Mouse (Mus musculus) heart, adult 2 months (tissue): ENCODE data around the gene Ttc25.

Source experiments
- CTCF ChIP-seq: fragments of 200-600 bp; IDR thresholded peaks from 2 replicates; pipeline ENCODE4 v1.8.1; 2022; ENCODE audit warnings: antibody characterized with exemption, mild to moderate bottlenecking, moderate library complexity
- EP300 ChIP-seq: fragments of 200-500 bp; IDR thresholded peaks from 2 replicates; pipeline ENCODE4 v1.6.1; 2011; ENCODE audit warnings: low read depth, low read length, control low read depth; ENCODE audit not compliant: insufficient read depth
- POLR2A ChIP-seq: fragments of 200-500 bp; IDR thresholded peaks from 2 replicates; pipeline ENCODE4 v1.6.1; 2011; ENCODE audit warnings: mild to moderate bottlenecking, low read depth, low read length, control low read depth; ENCODE audit not compliant: insufficient read depth

- TF ChIP-seq POLR2A = no peak
- TF ChIP-seq CTCF = no peak
- no peak for TF ChIP-seq EP300
Observed at GRCm38 (mm10) chr11:100603155-100603554, 57.7 kb downstream of the Ttc25 start.
